Mouse (Mus musculus): ENCODE results near the gene Aoc1. TPM values are rescaled to one million over a fixed set of nuclear protein-coding genes. Genes with fewer than 3 reads are reported as not detected.

Gene Aoc1
- total and polyA plus RNA-seq, 3 experiments: 0.19 to 0.21 TPM; not detected in 1

DNA sequence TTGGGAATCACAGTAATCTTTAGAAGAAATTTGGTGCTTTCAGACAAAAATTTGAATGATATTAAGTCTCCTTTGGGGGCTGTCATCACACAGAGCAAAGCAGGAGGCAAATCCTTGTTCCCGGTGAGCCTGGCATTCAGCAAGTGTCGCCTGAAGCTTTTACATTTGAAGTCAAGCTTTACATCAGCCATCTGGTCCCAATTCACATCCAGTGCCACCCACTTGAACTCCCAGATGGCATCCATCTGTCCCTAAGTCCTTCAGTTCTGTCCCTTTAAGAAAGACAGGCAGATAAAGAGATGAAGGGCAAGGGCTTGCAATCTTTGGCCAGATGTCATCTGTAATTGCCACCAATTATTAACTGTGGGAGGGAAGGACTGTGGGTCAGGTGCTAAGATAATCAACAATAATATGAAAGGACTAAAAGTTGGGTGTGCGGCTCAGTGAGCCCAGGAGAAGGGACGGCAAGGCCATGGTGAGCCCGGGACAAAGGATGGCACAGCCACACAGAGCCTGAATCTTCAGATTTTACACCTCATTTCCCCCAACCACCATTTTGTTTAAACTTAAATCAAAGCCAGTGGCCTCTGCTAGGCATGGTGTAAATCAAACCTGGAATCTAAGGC, 3.9 kb downstream of the Aoc1 start:
- H3K27ac ChIP-seq (ENCODE audit: insufficient read depth, low read depth): no peak overlapping the region
- H3K9ac ChIP-seq (ENCODE audit: insufficient read depth, low read depth): no peak overlapping the region

GRCm38 (mm10) chr6:48894203-48894602, 21.5 kb downstream of the Aoc1 start:
- H3K79me2 ChIP-seq (replicated peaks; ENCODE audit: control insufficient read depth, extremely low read depth, insufficient read depth, poor library complexity, severe bottlenecking): no peaks in the 10 kb centered on the region
- no peak for DNase-seq (ENCODE audit: extremely low read depth)
- no peak overlapping the region for H3K27ac ChIP-seq (ENCODE audit: insufficient read depth, low read depth)
- no peaks in the 10 kb centered on the region for H3K36me3 ChIP-seq (replicated peaks in 1 of 2; ENCODE audit: control insufficient read depth in 1 of 2, insufficient read depth in 1 of 2, low read length in 1 of 2)
- H3K4me2 ChIP-seq (ENCODE audit: insufficient read depth, low read depth, poor library complexity, severe bottlenecking): no peak overlapping the region
- H3K4me3 ChIP-seq (replicated peaks in 1 of 3; ENCODE audit: low read depth in 2 of 3, low read length in 2 of 3, poor library complexity in 1 of 3): no peak overlapping the region
- TF ChIP-seq ELF1 (IDR thresholded peaks at IDR 0.05; ENCODE audit: low read depth, low read length): no peak
- TF ChIP-seq MXI1 (IDR thresholded peaks at IDR 0.05; ENCODE audit: low read depth, low read length): no peak
- no peak for TF ChIP-seq IRF4 (IDR thresholded peaks at IDR 0.05; ENCODE audit: low read depth, low read length)
- TF ChIP-seq MYC (IDR thresholded peaks at IDR 0.05; ENCODE audit: low read depth, low read length): no peak
- TF ChIP-seq ZNF384 (IDR thresholded peaks at IDR 0.05; ENCODE audit: low read depth, low read length): no peak
- no peak overlapping the region for H3K9ac ChIP-seq (ENCODE audit: insufficient read depth, low read depth)
- in situ Hi-C loops (cut with MboI; ENCODE audit: low pct_ligation_motif_present, low pct_unique_long_range_greater_than_20kb, low sequenced_read_pairs): no loop called here
- H3K27me3 ChIP-seq (replicated peaks): no peaks in the 10 kb centered on the region
- dilution Hi-C loops (cut with MboI; ENCODE audit: extremely low pct_ligation_motif_present, extremely low pct_unique_long_range_greater_than_20kb, low sequenced_read_pairs): no loop called here
- H3K4me1 ChIP-seq (ENCODE audit: control insufficient read depth in 1 of 2, insufficient read depth in 2 of 2): peaks cover 0 to 23% of the 10 kb centered on the region in 2 experiments; a peak in 2 of 4 replicates
- H3K9me3 ChIP-seq (replicated peaks; ENCODE audit: low read length): no peaks in the 10 kb centered on the region

More for the DNA sequence above, 3.9 kb downstream of the Aoc1 start:
- H3K4me2 ChIP-seq (ENCODE audit: insufficient read depth, low read depth, poor library complexity, severe bottlenecking): no peak overlapping the region
- H3K36me3 ChIP-seq (replicated peaks in 1 of 2; ENCODE audit: control insufficient read depth in 1 of 2, insufficient read depth in 1 of 2, low read length in 1 of 2): no peaks in the 10 kb centered on the region
- in situ Hi-C loops (cut with MboI; ENCODE audit: low pct_ligation_motif_present, low pct_unique_long_range_greater_than_20kb, low sequenced_read_pairs) (no loop called here), dilution Hi-C loops (cut with MboI; ENCODE audit: extremely low pct_ligation_motif_present, extremely low pct_unique_long_range_greater_than_20kb, low sequenced_read_pairs) (no loop called here)
- no peaks in the 10 kb centered on the region for H3K79me2 ChIP-seq (replicated peaks; ENCODE audit: control insufficient read depth, extremely low read depth, insufficient read depth, poor library complexity, severe bottlenecking)
- no peak for TF ChIP-seq E2F4 (IDR thresholded peaks at IDR 0.05; ENCODE audit: insufficient replicate concordance, low read depth, low read length)
- no peak for TF ChIP-seq POLR2A (IDR thresholded peaks at IDR 0.05; ENCODE audit: low read depth, low read length)
- no peak for TF ChIP-seq RCOR1 (conservative IDR thresholded peaks at IDR 0.05; ENCODE audit: low read depth, low read length)
- TF ChIP-seq GABPA (IDR thresholded peaks at IDR 0.05; ENCODE audit: insufficient replicate concordance, low read depth, low read length): no peak
- no peaks in the 10 kb centered on the region for H3K9me3 ChIP-seq (replicated peaks; ENCODE audit: low read length)
- no peak overlapping the region for H3K4me3 ChIP-seq (replicated peaks in 1 of 3; ENCODE audit: low read depth in 2 of 3, low read length in 2 of 3, poor library complexity in 1 of 3)
- peaks cover 6% of the 10 kb centered on the region for H3K27me3 ChIP-seq (replicated peaks)
- H3K4me1 ChIP-seq (ENCODE audit: control insufficient read depth in 1 of 2, insufficient read depth in 2 of 2): peaks cover 0 to 28% of the 10 kb centered on the region in 2 experiments; a peak in 3 of 4 replicates
- DNase-seq (ENCODE audit: extremely low read depth): no peak

- Histone ChIP-seq H3K9ac (ENCODE audit: insufficient read depth, low read depth) (no peak overlapping the region), H3K27ac (ENCODE audit: insufficient read depth, low read depth) (no peak overlapping the region), H3K4me1 (ENCODE audit: control insufficient read depth in 1 of 2, insufficient read depth in 2 of 2) (peaks cover 0 to 23% of the 10 kb centered on the region in 2 experiments; a peak in 2 of 4 replicates), H3K79me2 (replicated peaks; ENCODE audit: control insufficient read depth, extremely low read depth, insufficient read depth, poor library complexity, severe bottlenecking) (no peaks in the 10 kb centered on the region), H3K27me3 (replicated peaks) (no peaks in the 10 kb centered on the region), H3K36me3 (replicated peaks in 1 of 2; ENCODE audit: control insufficient read depth in 1 of 2, insufficient read depth in 1 of 2, low read length in 1 of 2) (no peaks in the 10 kb centered on the region), H3K4me2 (ENCODE audit: insufficient read depth, low read depth, poor library complexity, severe bottlenecking) (no peak overlapping the region), H3K4me3 (replicated peaks in 1 of 3; ENCODE audit: low read depth in 2 of 3, low read length in 2 of 3, poor library complexity in 1 of 3) (no peak overlapping the region), H3K9me3 (replicated peaks; ENCODE audit: low read length) (no peaks in the 10 kb centered on the region)
- in situ Hi-C loops (cut with MboI; ENCODE audit: low pct_ligation_motif_present, low pct_unique_long_range_greater_than_20kb, low sequenced_read_pairs): no loop called here
- DNase-seq (ENCODE audit: extremely low read depth): no peak
- dilution Hi-C loops (cut with MboI; ENCODE audit: extremely low pct_ligation_motif_present, extremely low pct_unique_long_range_greater_than_20kb, low sequenced_read_pairs): no loop called here
- TF ChIP-seq NRF1 (IDR thresholded peaks at IDR 0.05; ENCODE audit: low read depth, low read length) (no peak), ZKSCAN1 (IDR thresholded peaks at IDR 0.05; ENCODE audit: borderline replicate concordance, low read depth, low read length) (no peak), MXI1 (IDR thresholded peaks at IDR 0.05; ENCODE audit: low read depth, low read length) (no peak), NELFE (IDR thresholded peaks at IDR 0.05; ENCODE audit: low read depth, low read length) (no peak), ETS1 (conservative IDR thresholded peaks at IDR 0.05; ENCODE audit: low read depth, low read length) (no peak), ELF1 (IDR thresholded peaks at IDR 0.05; ENCODE audit: low read depth, low read length) (no peak), UBTF (IDR thresholded peaks at IDR 0.05; ENCODE audit: low read depth, low read length) (no peak), POLR2A (IDR thresholded peaks at IDR 0.05; ENCODE audit: low read depth, low read length) (no peak), E2F4 (IDR thresholded peaks at IDR 0.05; ENCODE audit: insufficient replicate concordance, low read depth, low read length) (no peak), MAX (IDR thresholded peaks at IDR 0.05; ENCODE audit: low read length) (no peak), EP300 (IDR thresholded peaks at IDR 0.05; ENCODE audit: low read length) (no peak), SMC3 (IDR thresholded peaks at IDR 0.05; ENCODE audit: low read depth, low read length) (no peak), CHD1 (IDR thresholded peaks at IDR 0.05; ENCODE audit: low read depth, low read length) (no peak), JUN (IDR thresholded peaks at IDR 0.05; ENCODE audit: insufficient read depth, low read depth, low read length) (no peak), USF1 (IDR thresholded peaks at IDR 0.05; ENCODE audit: low read depth, low read length) (no peak), HCFC1 (IDR thresholded peaks at IDR 0.05; ENCODE audit: low read depth, low read length) (no peak), MYC (IDR thresholded peaks at IDR 0.05; ENCODE audit: low read depth, low read length) (no peak), SIN3A (IDR thresholded peaks at IDR 0.05; ENCODE audit: low read length) (no peak)
Measured at GRCm38 (mm10) chr6:48894938-48895818, 22.5 kb downstream of the Aoc1 start.

Measured in CH12.LX (cell line).